Mouse (Mus musculus) ES-E14 (cell line): ENCODE results near the gene Racgap1. TPM values are rescaled to one million over a fixed set of nuclear protein-coding genes. Genes with fewer than 3 reads are reported as not detected.

Experiments
- DNase-seq: peaks from one replicate; pipeline ENCODE4 v3.0.0-alpha.2; 2013; ENCODE audit warnings: low read depth, low spot score
- H3K27ac ChIP-seq: 2 replicates; pipeline ENCODE4 v1.5.1; 2012; ENCODE audit warnings: low read depth, mild to moderate bottlenecking, low read length, moderate library complexity, mixed read lengths; ENCODE audit not compliant: poor library complexity, insufficient read depth, severe bottlenecking
- H3K36me3 ChIP-seq: 2 replicates; pipeline ENCODE4 v1.6.1; 2012; ENCODE audit warnings: mild to moderate bottlenecking, low read length, moderate library complexity, mixed read lengths; ENCODE audit not compliant: control insufficient read depth, poor library complexity, insufficient read depth, severe bottlenecking
- H3K4me1 ChIP-seq, 2 experiments: fragments of 150-350 bp in 1 of 2; sonication (generic) in 1 of 2; 2 replicates each; pipeline ENCODE4 v1.6.1; 2012; ENCODE audit warnings: low read length in 2 of 2, mild to moderate bottlenecking in 1 of 2, mixed read lengths in 1 of 2; ENCODE audit not compliant: control insufficient read depth in 2 of 2, insufficient read depth in 2 of 2, poor library complexity in 1 of 2
- H3K4me3 ChIP-seq, 2 experiments: fragments of 150-350 bp in 1 of 2; sonication (generic) in 1 of 2; 2 replicates each; pipeline ENCODE4 v1.5.1; 2012; ENCODE audit warnings: low read length in 2 of 2, low read depth in 1 of 2, mild to moderate bottlenecking in 1 of 2, mixed read lengths in 1 of 2; ENCODE audit not compliant: insufficient read depth in 1 of 2, poor library complexity in 1 of 2, severe bottlenecking in 1 of 2
- H3K9ac ChIP-seq: 2 replicates; pipeline ENCODE4 v1.6.1; 2012; ENCODE audit warnings: low read depth, mild to moderate bottlenecking, low read length, mixed read lengths; ENCODE audit not compliant: poor library complexity, insufficient read depth, severe bottlenecking
- H3K9me3 ChIP-seq: fragments of 150-350 bp; sonication (generic); 2 replicates; pipeline ENCODE4 v1.6.1; 2012; ENCODE audit warnings: low read depth, mild to moderate bottlenecking, low read length; ENCODE audit not compliant: control insufficient read depth, insufficient read depth
- CHD2 ChIP-seq: IDR thresholded peaks from 2 replicates; pipeline ENCODE4 v1.6.1; 2014; ENCODE audit warnings: mild to moderate bottlenecking, low read depth, low read length, inconsistent platforms
- HCFC1 ChIP-seq: IDR thresholded peaks from 2 replicates; pipeline ENCODE4 v1.6.1; 2012; ENCODE audit warnings: low read length, inconsistent platforms, borderline replicate concordance; ENCODE audit not compliant: insufficient read depth
- MAFK ChIP-seq: IDR thresholded peaks from 2 replicates; pipeline ENCODE4 v1.6.1; 2014; ENCODE audit warnings: mild to moderate bottlenecking, low read depth, low read length, inconsistent platforms; ENCODE audit not compliant: insufficient read depth
- ZC3H11A ChIP-seq: IDR thresholded peaks from 2 replicates; pipeline ENCODE4 v1.6.1; 2012; ENCODE audit warnings: low read depth, mild to moderate bottlenecking, inconsistent platforms, low read length, borderline replicate concordance
- ZNF384 ChIP-seq: IDR thresholded peaks from 2 replicates; pipeline ENCODE4 v1.6.1; 2012; ENCODE audit warnings: low read depth, low read length, inconsistent platforms
- in situ Hi-C, 2 experiments: fragments of 600-800 bp; cut with MboI; formaldehyde crosslinking; loops; one replicate each; pipeline ENCODE4 v1.15.1; 2025; ENCODE audit warnings: low sequenced_read_pairs in 2 of 2, inconsistent platforms in 1 of 2; ENCODE audit not compliant: unreplicated experiment in 2 of 2
- total RNA-seq: library from RNA; depleted of rRNA; stranded (reverse); fragments of 300-350 nt; gene quantifications from 2 replicates; pipeline ENCODE4 v1.2.3, GENCODE M21; 2012

The Racgap1 gene
- total RNA-seq, 1 experiment = 127 TPM

GRCm38 (mm10) chr15:99614273-99614672 is 37.2 kb downstream of the Racgap1 start:
- DNase-seq = no peak
- Histone ChIP-seq H3K27ac (no peak overlapping the region), H3K9ac (no peak overlapping the region), H3K9me3 (no peaks in the 10 kb centered on the region), H3K4me3 (no peak overlapping the region), H3K4me1 (no peaks in the 10 kb centered on the region), H3K36me3 (no peaks in the 10 kb centered on the region)
- in situ Hi-C loops = no loop called here
- TF ChIP-seq HCFC1 = no peak
- no peak for TF ChIP-seq CHD2
- no peak for TF ChIP-seq MAFK
- TF ChIP-seq ZNF384 = no peak
- no peak for TF ChIP-seq ZC3H11A

- TF ChIP-seq ZNF384 = no peak
- TF ChIP-seq MAFK = no peak
- TF ChIP-seq CHD2 = no peak
- TF ChIP-seq HCFC1 = no peak
- no peak for TF ChIP-seq ZC3H11A
- no peak for DNase-seq
- Histone ChIP-seq H3K4me3 (no peak overlapping the region), H3K36me3 (no peaks in the 10 kb centered on the region), H3K9me3 (no peaks in the 10 kb centered on the region), H3K27ac (no peak overlapping the region), H3K4me1 (peaks cover 0 to 4% of the 10 kb centered on the region in 2 experiments; a peak in 1 of 4 replicates), H3K9ac (no peak overlapping the region)
- in situ Hi-C loops = no loop called here
Measured at GRCm38 (mm10) chr15:99611563-99611962, 39.9 kb downstream of the Racgap1 start.

- no peak for DNase-seq
- in situ Hi-C loops = no loop called here
- peaks cover 0 to 6% of the 10 kb centered on the region in 2 experiments; a peak in 1 of 4 replicates for H3K4me1 ChIP-seq
- no peaks in the 10 kb centered on the region for H3K9me3 ChIP-seq
- TF ChIP-seq CHD2 (no peak), HCFC1 (no peak), MAFK (no peak), ZNF384 (no peak), ZC3H11A (no peak)
- no peak overlapping the region for H3K4me3 ChIP-seq
- H3K36me3 ChIP-seq = no peaks in the 10 kb centered on the region
- no peak overlapping the region for H3K27ac ChIP-seq
- no peak overlapping the region for H3K9ac ChIP-seq
Measured at GRCm38 (mm10) chr15:99608382-99609125, 42.9 kb downstream of the Racgap1 start.

DNA sequence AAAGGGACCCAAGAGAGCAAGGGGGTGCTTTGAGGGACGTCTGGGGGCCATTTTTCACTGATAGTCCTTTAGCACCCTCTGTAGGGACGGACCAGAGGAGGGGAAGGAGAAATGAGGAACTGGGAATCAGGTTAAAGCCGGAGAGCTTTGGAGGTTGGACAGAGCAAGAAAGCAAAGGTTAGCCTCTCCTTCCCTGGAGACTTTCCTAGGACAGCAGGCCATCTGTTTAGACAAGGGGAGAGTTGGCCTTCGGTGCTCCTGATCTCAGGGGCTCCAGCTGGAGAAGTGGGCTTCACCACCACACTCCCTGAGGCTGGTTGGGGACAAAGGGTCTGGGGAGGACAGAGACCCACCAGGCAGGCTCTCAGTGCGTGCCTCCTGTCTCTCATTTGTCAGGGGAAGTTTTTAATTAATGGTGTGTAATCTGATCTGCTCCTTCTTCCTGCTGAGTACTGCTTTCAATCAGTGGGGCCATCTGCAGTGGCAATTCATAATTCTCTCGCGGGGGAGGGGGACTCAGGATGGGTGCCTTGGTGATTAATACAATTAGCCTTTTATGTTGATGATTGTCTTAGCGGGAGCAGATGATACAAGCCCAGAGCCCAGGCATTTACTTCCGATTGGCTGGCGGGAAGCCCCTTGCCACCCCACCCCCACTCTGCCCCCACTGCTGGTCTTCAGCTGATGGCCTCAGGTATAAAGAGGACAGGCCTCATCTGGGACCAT is 43.9 kb downstream of the Racgap1 start:
- in situ Hi-C loops = no loop called here
- Histone ChIP-seq H3K4me3 (no peak overlapping the region), H3K9ac (no peak overlapping the region), H3K36me3 (no peaks in the 10 kb centered on the region), H3K9me3 (no peaks in the 10 kb centered on the region), H3K27ac (no peak overlapping the region), H3K4me1 (peaks cover 1 to 9% of the 10 kb centered on the region in 2 experiments; a peak in 2 of 4 replicates)
- TF ChIP-seq CHD2 = no peak
- TF ChIP-seq ZNF384 = no peak
- TF ChIP-seq HCFC1 = no peak
- no peak for TF ChIP-seq ZC3H11A
- no peak for TF ChIP-seq MAFK
- no peak for DNase-seq
